Mouse (Mus musculus) layer of hippocampus, postnatal 25 days (tissue): ENCODE data around the gene Creb1. TPM values are rescaled to one million over a fixed set of nuclear protein-coding genes. Genes with fewer than 3 reads are reported as not detected.
"Not testable (repeated sequence)": the region's sequence is repeated elsewhere in the genome, so short reads cannot be mapped to it uniquely, and the experiment has no call there.

Experiments
- DNase-seq, 2 experiments: peaks; one replicate each; pipeline ENCODE4 v3.0.0; 2022; ENCODE audit warnings: mixed read lengths in 2 of 2, low spot score in 1 of 2; ENCODE audit errors: extremely low spot score in 1 of 2
- total RNA-seq, 2 experiments: library from RNA; stranded (reverse); gene quantifications; 2 replicates each; pipeline ENCODE4 v1.2.3; 2021

Creb1 gene
- total RNA-seq, 2 experiments from 2014 or later = 48.8 to 51.7 TPM

DNA sequence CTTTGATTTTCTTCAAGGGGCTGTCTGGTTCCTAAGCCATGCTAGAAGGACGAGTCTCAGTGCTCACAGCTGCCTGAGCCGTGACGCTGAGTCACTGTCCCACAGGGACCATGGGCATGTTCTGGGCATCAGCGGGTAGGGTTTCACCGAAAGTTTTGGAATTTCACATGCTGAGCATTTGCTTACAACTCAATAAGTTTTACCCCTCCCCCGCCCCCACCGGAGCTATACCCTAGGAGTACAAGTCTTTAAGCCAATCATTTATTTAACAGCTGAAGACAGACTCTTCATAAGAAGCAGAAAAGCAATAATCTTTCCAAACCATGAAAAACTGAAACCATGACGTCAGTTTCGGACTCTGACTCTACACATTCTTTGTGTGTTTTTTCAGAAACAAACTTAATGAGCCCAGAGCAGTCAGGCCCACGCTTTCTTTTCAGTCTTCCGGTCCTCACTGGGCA, 83.1 kb downstream of the Creb1 start:
- no peak for DNase-seq

DNA sequence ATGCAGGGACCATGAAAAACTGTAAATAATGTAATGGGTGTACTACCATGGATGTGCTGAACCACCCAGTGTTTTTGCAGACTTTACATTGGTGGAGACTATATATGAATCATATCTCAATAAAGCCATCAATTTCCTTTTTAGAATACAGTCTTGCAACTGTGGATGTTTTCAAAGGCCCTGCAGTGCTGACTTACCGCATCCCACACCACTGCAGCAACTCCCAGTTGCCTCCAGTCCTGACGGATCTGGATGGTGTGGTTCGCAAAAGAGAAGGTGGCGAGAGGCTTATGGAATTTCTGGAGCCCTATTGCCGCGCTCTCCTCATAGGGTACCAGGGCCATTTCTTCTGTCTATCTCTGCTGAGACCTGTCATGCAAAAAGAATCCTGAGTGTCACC, 83.6 kb downstream of the Creb1 start:
- DNase-seq = no peak

DNA sequence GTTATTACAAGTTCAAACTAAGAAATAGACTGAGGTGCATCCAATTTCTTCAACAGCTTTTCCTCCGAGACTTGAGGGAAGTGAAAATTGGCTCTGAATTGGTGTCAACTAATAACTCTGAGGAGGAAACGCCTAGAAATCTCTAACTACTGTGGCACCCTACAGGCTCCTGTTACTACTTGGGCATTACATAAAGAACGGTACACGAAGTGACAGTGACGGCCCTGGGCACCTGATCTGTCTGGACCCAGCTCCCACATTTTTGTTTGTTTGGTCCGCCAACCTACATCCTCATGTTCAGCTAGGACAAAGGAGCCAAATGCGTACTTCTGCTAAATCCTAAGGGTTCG, 84.1 kb downstream of the Creb1 start:
- no peak for DNase-seq

DNA sequence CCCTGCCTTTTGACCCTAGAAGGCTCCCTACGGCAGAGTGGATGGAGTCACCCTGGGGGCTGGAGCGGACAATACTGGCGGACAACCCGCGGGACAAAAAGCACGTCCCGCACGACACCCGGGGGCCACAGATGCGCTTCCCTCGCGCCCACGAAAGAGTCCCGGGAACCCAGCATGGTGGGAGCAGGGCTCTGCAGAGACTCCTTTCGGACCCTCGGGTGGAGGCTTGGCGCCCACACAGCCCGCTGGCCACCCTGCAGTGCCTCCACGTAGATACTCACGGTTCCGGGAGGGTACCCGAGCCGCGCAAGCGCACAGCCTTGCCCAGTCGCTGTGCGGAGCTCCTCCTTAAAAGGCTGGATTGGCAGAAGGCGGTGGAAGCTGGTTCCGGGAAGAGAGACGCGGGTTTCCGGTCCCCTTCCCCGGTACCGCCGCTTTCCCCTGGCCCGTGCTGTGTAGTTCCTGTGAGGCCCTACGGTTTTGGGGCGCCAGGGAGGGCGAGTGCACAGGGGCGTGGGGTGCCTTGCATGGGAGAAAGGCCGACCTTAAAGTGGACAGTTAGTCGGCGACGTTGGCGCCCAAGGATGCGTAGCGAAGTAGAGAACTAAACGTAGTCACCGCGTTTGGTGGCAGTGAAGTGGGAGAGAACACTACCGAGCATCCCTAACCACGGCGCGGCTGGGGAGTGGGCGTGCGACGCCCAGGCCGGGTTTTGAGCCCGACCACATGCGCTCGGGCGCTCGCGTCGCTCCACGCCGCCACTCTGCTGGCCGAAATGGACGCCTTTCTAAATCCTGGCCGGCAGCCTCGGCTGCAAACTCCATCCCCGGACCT, 84.7 kb downstream of the Creb1 start, which contains the start of gene Mettl21a:
TSS of gene Mettl21a (minus strand) at position 362 of the 834 bp plus-strand sequence.
- DNase-seq = peak; percentile 84 to 86

DNA sequence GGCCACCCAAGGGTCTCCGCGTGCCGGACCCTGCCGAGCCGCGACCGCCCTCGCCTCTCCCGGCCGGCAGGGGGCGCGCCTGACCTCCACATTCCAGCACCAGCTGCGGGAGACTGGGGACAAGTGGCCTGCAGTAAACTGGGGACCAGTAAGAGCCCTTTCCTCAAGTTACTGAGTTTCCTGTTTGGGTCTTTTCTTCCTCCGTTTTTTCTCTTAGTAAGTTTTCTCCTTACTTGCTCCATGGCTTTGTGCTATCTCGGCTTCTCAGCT, 85.2 kb downstream of the Creb1 start:
- peak; percentile 91 to 92 for DNase-seq

DNA sequence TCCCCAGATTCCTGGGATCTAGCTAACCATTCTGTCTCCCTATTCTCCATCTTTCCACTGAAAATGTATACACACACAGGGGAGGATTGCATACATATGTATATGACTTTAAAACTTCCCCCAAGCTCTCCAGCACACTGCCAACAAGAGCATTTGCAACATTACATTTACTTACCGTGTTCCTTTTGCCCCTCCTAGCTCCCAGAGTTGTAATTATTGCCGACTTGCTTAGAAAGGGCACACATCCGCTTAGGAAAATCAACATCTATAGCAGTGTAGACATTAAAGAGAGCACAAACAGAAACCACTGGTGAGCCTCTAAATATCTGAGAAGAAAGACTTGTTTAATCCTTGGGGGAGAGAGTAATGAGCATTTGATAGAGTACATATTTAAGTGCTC, 85.8 kb downstream of the Creb1 start:
- DNase-seq = no peak

DNA sequence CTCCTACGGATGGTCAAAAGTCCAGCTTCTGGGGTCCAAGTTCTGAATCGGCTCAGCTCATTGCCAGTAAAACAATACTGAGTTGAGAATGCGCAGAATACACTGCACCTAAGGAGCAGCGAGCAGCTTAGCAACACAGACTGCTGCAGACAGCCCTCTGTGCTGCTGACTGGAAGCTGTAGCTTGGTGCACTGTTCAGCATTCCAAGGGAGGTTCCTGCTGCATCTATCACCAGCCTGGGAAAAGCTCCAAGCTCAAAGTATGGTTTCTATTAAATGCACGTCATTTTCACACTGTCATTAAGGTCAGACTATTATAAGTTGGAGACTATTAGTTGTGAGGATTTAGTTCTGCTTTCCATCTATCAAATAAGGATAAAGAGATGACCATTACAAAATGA, 88.7 kb downstream of the Creb1 start:
- no peak for DNase-seq

DNA sequence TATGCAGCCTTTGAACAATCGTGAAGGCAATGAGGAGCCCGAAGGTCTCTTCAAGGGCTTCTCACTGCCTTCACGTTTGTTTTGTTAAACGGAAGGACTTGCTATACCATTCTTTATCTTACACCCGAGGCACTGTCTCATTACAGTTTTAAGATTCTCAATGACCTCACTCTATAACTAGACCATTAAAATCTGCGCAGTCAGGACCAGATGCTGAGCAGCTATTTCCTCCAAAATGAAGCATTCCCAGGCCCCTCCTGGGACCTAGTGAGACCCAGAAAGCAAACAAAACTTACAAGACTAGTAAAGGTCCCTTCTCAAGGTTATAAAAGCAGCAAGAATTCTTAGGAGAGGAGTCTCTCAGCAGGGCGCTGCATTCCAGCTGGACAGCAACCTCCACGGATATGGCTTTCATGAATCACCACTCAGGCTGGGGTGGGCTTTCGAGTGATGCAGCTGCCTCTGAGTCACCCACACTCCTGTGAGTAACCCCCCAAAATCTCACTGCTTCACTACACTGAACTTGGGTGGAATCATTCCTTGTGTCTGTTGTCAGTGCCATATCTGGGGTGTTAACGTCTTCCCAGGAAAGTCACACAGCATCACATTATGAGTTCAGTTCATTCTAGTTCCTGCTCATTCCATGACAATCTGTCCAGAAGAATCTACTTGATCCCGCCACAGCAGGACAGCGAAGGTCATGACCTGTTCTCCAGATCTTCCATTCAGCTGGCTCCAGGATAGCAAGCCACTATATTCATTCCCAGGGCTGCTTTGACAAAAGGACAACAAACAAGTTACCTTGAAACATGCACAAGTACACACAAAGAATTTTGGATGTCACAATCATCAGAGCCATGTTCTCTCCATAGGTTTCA, 91.4 kb downstream of the Creb1 start:
- DNase-seq = no peak

DNA sequence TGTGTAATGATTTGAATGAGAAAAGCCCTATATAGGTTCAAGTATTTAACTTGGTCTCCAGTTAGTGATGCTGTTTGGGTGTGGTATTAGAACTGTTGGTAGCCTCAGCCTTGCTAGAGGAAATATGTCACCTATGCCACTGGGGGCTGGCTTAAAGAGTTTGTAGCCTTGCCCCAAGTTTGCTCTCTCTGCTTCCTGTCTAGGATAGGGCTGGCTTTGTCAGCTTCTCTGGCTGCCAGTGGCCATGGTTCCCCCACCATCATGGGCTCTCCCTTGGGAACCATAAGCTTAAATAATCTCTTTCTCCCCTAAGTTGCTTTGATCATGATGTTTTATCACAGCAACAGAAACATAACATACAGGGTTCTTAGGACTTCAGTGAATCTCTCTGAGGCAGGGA, 92.8 kb downstream of the Creb1 start:
- DNase-seq = no peak

DNA sequence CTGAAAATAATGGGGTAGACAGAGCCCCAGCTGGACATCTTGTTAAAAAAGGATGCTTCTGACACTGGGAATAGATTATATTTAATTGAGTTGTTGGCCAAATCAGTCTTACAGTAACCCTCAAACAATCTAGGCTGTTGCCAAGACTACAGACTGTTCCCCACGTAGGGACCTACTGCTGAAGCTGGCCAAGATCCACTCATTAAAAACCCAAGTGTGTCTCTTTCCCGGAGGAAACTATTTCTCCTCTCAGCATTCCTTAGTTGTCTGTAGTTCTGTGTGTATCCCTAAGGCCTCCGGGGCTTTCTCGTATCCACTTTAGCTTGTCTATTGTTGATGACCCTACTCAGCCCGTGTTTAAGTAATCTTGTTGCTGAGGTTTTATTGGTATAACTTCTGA, 99.1 kb downstream of the Creb1 start:
- no peak for DNase-seq

DNA sequence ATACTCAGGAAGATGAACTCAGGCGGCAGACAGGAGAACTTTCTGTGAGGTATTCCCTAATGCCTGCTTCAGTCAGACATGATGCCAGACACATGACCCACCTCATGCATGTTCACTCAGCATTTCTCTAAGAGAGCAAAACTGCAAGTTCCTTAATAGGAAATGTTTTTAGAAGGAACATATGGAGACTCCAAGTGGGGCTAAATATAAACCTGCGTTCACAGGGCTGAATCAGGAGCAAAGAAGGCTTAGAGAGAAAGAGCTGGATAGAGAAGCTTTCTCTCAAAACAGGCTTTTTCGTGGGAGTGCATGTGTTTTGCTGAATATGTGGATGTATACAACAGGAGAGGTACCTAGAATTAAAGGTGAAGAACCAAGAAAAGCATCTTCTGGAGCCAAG, 100.8 kb downstream of the Creb1 start:
- DNase-seq = no peak

DNA sequence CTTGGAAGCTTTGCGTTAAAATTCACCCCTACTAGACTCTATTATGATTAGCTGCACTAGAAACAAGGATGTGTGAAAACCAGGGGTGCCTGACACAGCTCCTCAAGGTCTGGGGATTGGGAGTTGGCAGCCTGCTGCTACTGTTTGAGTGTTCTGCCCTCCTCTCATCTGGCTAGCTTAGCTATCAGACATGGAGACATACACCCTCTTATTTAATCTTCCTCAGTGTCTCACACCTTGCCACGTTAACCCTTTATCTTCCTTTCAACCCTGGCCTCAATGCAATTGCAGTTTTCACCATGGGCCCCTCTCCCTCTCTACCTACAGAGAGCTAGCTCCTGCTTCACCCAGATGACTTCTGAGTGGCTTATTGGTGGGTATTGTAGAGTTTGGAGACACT, 103.2 kb downstream of the Creb1 start:
- no peak for DNase-seq

DNA sequence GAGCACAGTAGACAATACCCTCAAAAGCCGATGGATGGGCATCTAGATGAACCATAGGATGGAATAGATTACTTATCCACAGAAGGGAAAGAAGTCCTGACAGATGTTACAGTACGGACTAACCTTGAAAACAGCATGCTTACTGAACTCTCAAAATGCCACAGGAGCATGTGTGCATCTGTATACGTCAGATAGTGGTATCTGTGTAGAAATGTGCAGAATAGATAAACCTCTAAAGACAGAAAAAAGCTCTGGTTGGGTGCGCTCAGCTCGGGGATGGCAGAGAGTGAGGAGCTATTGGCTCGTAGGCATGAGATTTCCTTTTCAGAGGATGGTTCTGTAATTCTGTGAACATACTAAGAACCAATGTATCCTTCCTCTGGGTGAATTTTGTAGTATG, 106.8 kb downstream of the Creb1 start:
- no peak for DNase-seq

DNA sequence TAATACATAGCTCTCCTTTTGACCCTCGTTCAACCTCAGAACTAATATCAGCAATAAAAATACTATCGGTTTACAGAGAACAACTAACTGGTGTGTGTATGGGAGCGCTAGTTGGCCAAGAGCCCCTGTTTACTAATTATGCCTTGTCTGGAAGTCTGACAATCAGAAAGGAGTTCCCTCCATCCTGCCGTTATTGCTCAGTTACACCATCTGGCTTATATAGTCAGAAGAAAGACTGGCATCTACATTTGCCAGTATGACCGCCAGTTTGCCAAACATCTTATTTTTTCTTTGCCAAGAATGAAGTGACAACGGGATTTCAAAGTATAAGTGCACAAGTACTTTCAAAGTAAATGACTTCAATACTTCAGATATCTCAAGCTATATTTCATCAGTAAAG, 108.6 kb downstream of the Creb1 start:
- no peak for DNase-seq

DNA sequence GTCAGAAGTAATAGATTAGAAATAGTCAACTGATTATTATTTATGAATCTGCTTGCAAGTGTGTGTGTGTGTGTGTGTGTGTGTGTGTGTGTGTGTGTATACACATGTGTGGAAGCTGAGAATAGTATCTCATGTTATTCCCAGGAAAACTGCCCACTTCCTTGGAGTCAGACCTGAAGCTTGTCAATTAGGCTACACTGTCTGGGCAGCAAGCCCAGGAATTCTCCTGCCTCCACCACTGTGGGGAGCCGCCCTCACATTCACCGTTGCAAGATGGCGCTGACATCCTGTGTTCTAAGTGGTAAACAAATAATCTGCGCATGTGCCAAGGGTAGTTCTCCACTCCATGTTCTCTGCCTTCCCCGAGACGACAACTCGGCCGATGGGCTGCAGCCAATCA, 110.1 kb downstream of the Creb1 start:
- not testable (repeated sequence) for DNase-seq

DNA sequence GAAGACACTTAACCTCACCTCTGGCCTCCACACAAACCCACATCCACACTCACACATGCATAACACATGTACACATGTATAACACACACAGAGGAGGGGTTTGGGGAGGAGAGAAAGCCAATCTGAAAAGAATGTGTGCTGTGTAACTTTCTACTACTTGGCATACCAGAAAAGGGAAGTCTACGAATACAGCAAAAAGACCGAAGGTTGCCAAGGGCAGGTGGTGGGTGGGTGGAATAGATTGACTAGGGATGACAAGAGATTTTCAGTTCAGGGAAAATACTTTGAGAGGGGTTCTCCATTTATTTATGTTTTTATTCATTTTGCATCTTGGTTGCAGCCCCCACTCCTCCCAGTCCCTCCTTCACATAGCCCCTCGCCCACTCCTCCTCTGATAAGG, 112.1 kb downstream of the Creb1 start:
- no peak for DNase-seq

DNA sequence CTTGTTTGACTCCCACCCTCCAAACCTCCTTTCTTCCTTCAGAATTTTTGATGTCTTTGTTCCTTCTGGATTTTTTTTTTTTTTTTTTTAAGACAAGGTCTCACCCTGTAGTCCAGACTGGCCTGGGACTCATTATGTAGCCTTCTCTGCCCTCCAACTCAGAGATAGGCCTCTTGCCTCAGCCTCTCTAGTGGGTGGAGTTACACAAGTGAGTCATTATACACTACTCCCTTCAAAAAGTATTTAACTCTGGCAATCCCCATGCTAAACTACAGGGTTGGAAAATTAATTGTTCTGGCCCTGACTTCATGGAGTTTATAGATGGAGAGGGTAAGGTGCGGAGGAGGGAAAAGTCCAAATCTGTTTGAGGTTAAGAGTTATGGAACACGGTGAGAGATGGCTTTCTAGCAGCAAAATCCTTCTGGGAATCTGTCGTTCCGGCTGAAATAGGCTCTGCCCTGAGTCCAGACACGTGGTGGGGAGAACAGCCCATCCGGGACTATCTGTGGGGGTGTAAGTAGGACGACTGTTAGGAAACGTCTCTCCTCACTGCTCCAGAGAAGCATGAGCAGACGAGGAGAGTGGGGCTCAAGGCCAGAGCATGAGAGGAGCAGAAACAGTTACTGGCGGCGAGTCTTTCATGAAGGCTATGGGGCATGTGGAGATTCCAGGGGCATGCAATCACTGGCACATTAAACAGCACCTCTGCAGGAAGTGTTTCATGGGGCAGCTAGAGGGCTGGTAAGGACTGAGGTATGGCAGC, 117.1 kb downstream of the Creb1 start:
- no peak for DNase-seq

DNA sequence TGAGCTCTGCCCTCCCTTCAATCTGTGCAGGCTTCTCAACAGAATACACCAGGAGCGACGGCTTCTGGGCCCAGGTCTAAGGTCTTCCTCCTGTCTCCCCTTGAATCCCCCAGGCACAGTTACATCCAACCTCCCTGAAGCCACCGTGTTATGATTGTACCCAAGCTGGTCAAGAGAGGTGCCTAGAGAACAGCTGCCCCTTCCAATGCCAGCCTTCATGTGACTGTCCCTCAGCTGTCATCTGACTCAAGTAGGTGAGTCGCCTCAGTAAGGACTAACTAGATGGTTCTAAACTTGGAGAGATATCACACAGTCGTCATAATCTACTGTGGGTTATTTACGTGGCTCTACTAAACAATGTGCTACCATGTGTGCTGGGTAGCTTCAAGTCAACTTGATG, 121.3 kb downstream of the Creb1 start:
- no peak for DNase-seq
